Mouse (Mus musculus): ENCODE measurements around the gene B3gnt6.

The B3gnt6 gene

DNA sequence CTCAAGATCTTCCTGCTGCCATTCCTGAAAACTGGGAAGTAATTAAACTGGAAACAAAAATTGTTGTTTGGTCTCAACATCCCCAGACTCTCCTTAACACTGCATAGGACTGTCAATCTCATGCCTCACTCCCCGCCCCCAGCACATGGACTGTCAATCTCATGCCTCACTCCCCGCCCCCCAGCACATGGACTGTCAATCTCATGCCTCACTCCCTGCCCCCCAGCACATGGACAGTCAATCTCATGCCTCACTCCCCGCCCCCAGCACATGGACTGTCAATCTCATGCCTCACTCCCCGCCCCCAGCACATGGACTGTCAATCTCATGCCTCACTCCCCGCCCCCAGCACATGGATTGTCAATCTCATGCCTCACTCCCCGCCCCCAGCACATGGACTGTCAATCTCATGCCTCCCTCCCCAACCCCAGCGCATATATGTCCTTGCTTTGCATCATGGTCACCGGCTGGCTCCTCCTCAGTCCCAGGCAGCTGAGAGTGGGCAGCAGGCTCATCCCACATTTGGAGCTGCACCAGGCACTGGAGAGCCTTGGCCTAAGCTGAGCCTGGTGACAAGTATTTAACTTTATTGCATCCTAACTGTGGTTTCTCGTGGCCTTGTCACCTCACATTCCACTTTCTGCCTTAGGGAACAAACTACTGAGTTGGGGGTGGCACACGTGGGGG is 50.4 kb downstream of the B3gnt6 start:
- no peak for DNase-seq (ENCODE audit: low read depth)

DNA sequence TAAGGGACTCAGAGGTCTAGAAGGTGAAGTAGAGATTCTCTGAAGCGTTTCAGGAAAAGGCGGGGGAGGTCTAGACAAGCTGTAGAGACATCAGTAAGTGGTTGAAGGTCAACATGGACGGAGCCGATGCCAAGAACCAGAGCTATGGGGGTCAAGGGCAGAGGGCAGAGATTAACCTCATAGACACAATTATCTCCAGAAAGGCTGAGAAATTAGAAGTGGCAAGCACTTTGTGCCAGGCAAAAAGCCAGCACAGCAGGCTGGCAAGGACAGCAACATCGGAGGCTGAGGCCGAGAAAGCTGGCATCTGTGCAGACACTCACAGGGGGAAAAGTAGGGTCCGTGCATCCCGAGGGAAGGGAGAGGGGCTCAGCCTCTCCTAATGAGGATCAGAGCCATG is 51.5 kb downstream of the B3gnt6 start:
- DNase-seq (ENCODE audit: low read depth), result no peak

DNA sequence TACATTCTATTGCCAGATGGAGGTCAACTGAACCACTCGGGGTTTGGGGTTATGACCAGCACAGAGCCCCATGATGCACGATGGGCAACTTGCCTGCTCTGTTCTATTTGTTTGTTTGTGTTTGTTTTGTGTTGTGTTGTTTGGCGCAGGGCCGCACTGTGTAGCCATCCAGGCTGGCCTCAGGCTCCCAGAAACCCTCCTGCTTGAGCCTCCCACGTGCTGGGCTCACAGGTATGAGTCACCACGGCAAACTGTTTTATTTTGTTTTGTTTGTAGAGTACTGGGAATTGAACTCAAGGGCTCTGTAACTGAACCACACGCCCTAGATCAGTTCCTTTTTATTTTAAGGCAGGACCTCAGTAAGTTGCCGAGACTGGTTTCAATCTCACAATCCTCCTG is 52.8 kb downstream of the B3gnt6 start:
- DNase-seq (ENCODE audit: low read depth), result no peak

DNA sequence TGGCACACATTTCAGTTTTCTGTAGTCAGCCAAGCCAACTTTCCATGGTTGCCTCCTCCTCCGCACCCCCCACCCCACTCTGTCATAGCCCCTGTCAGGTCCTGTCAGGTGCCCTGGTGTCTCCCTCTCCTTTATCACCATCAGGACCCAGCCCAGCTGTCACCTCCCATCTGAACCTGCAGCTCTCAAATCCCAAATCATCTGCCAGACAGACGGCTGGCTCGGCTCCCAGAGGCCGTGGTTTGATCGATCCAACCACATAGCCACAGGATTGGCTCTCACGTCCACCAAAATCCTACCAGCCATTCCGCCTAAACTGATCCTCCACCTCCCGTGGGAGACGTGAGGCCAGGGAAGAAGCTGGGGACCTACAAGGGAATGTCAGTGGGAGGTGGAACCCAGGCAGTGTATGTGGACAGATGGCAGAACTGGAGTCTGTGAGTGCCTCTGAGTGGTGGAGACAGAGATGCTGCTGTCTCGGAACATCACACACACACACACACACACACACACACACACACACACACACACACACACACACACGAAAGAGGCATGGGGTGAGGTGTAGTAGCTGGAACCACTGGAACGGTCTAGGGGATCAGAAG is 53.3 kb downstream of the B3gnt6 start:
- no peak for DNase-seq (ENCODE audit: low read depth)

DNA sequence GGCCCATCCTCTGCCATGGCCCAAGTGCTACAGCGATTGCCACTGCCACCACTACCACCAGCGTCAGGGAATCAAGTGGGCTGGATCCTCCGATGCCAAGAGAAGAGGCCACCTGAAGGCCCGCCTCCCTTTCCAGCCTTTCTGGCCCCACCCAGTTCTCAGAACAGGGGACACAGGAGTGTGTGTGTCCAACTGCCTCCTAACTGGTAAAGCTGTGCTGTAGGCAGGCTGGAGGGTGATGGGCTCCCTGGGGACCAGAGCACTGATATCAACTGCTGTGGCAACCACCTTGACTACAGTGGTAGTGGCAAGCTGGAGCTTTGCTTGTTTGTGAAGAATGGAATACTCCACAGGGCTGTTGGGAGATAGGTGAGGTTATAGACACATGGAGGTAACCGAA is 53.9 kb downstream of the B3gnt6 start, which contains the start of gene Omp:
TSS of gene Omp (minus strand) at position 101 of the 400 bp plus-strand sequence.
- DNase-seq (ENCODE audit: low read depth), result no peak

DNA sequence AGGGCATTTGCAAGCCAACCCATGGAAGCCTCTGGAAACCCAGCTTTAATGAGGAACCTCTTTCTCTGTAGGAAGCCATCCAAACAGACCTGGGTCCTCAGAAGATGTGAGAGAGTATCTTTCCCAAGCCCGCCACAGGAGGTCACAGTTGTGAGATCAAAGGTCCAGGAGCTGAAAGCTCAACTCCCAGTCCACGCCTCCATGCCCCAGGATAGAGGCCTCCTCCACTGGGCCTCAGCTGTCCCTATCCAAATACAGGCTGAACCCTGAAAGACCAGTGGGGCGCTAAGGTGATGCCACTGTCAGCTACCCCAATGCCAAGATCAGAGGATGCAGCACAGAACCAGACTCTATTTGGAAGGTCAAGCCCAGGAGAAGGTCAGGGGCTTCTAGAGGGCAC is 56.6 kb downstream of the B3gnt6 start:
- no peak for DNase-seq (ENCODE audit: low read depth)
